Mouse (Mus musculus) stomach, embryonic 15.5 days (tissue): ENCODE measurements around the gene Tmprss11a. TPM values are rescaled to one million over a fixed set of nuclear protein-coding genes. Genes with fewer than 3 reads are reported as not detected.
A peak's percentile ranks its signal among the peaks of the same experiment; 100 is the strongest.

Source experiments
- ATAC-seq: fragments of 200-750 bp; cut with Nextera tagmentation; 2 replicates; pipeline ENCODE4 v1.8.0; 2017; ENCODE audit warnings: low read depth, moderate number of reproducible peaks, moderate TSS enrichment; ENCODE audit not compliant: insufficient read depth, low FRiP score
- H3K27ac ChIP-seq: fragments of 300-500 bp; sonication (generic); 2 replicates; pipeline ENCODE4 v1.5.1; 2015; ENCODE audit warnings: mild to moderate bottlenecking, inconsistent platforms
- H3K27me3 ChIP-seq: fragments of 300-500 bp; sonication (generic); replicated peaks from 2 replicates; pipeline ENCODE4 v1.6.1; 2015; ENCODE audit warnings: inconsistent platforms
- H3K36me3 ChIP-seq: fragments of 300-500 bp; sonication (generic); 2 replicates; pipeline ENCODE4 v1.6.1; 2015; ENCODE audit warnings: inconsistent platforms
- H3K4me1 ChIP-seq: fragments of 300-500 bp; sonication (generic); 2 replicates; pipeline ENCODE4 v1.6.1; 2015; ENCODE audit warnings: inconsistent platforms
- H3K4me2 ChIP-seq: fragments of 300-500 bp; sonication (generic); 2 replicates; pipeline ENCODE4 v1.6.1; 2015; ENCODE audit warnings: mild to moderate bottlenecking, inconsistent platforms
- H3K4me3 ChIP-seq: fragments of 300-500 bp; sonication (generic); replicated peaks from 2 replicates; pipeline ENCODE4 v1.5.1; 2015; ENCODE audit warnings: inconsistent platforms
- H3K9ac ChIP-seq: fragments of 300-500 bp; sonication (generic); 2 replicates; pipeline ENCODE4 v1.6.1; 2015; ENCODE audit warnings: inconsistent platforms
- H3K9me3 ChIP-seq: fragments of 300-500 bp; sonication (generic); 2 replicates; pipeline ENCODE4 v1.6.1; 2016; ENCODE audit warnings: inconsistent platforms
- WGBS: fragments of 180-500 bp; shearing (Covaris S2); methylation state at CpG from one replicate; pipeline ENCODE4 v1.1.7; 2015; 5-methylcytosine and 5-hydroxymethylcytosine counted together
- polyA plus RNA-seq: library from polyadenylated mRNA; unstranded; fragments of >200 nt; fragmentation: Nextera tagmentation; extraction: Ambion mirVana; gene quantifications from 2 replicates; pipeline ENCODE4 v1.2.1, GENCODE M21; 2015

Gene Tmprss11a
- 2.5 and 4.0 TPM in 2 replicates for polyA plus RNA-seq

GRCm38 (mm10) chr5:86468890-86469289 is at the start of gene Tmprss11a:
TSS of gene Tmprss11a (minus strand) at chr5:86468990.
- Histone ChIP-seq H3K4me3 (no peak within 1 kb of the TSS), H3K27ac (no peak within 1 kb of the TSS), H3K36me3 (no peaks in the 10 kb centered on the region), H3K4me1 (no peaks in the 10 kb centered on the region), H3K27me3 (no peaks in the 10 kb centered on the region), H3K4me2 (no peak within 1 kb of the TSS), H3K9me3 (no peaks in the 10 kb centered on the region), H3K9ac (no peak within 1 kb of the TSS)
- WGBS, result 63% methylated on average over 4 of the region's 4 CpGs
- no peak for ATAC-seq

GRCm38 (mm10) chr5:86518500-86518899 is 49.7 kb upstream of the Tmprss11a start, which contains the start of gene Tmprss11g:
TSS of gene Tmprss11g (minus strand) at chr5:86518600.
- H3K9me3 ChIP-seq, result no peaks in the 10 kb centered on the region
- WGBS, result 67% methylated on average over 9 of the region's 9 CpGs
- H3K9ac ChIP-seq, result no peak within 1 kb of the TSS

GRCm38 (mm10) chr5:86511538-86511937 is 42.7 kb upstream of the Tmprss11a start:
- Histone ChIP-seq H3K9me3 (no peaks in the 10 kb centered on the region), H3K4me3 (no peak overlapping the region), H3K9ac (no peak overlapping the region), H3K27ac (no peak overlapping the region), H3K4me1 (no peaks in the 10 kb centered on the region), H3K4me2 (no peak overlapping the region), H3K36me3 (no peaks in the 10 kb centered on the region), H3K27me3 (no peaks in the 10 kb centered on the region)
- WGBS, result 63% methylated on average over 5 of the region's 5 CpGs
- no peak for ATAC-seq

More at GRCm38 (mm10) chr5:86518500-86518899, 49.7 kb upstream of the Tmprss11a start, which contains the start of gene Tmprss11g:
- Histone ChIP-seq H3K27ac (no peak within 1 kb of the TSS), H3K4me1 (no peaks in the 10 kb centered on the region), H3K36me3 (no peaks in the 10 kb centered on the region), H3K27me3 (no peaks in the 10 kb centered on the region), H3K4me3 (no peak within 1 kb of the TSS), H3K4me2 (no peak within 1 kb of the TSS)
- no peak for ATAC-seq

GRCm38 (mm10) chr5:86493453-86493852 is 24.7 kb upstream of the Tmprss11a start:
- Histone ChIP-seq H3K4me1 (no peaks in the 10 kb centered on the region), H3K9ac (no peak overlapping the region), H3K27ac (no peak overlapping the region), H3K27me3 (no peaks in the 10 kb centered on the region), H3K4me2 (no peak overlapping the region), H3K4me3 (no peak overlapping the region), H3K36me3 (no peaks in the 10 kb centered on the region), H3K9me3 (no peaks in the 10 kb centered on the region)
- ATAC-seq, result no peak
- WGBS, result 78% methylated on average over 1 of the region's 1 CpGs

GRCm38 (mm10) chr5:86482562-86482961 is 13.8 kb upstream of the Tmprss11a start:
- no peaks in the 10 kb centered on the region for H3K9me3 ChIP-seq
- no peaks in the 10 kb centered on the region for H3K27me3 ChIP-seq
- no peak overlapping the region for H3K9ac ChIP-seq
- H3K36me3 ChIP-seq, result no peaks in the 10 kb centered on the region
- ATAC-seq, result no peak
- no peak overlapping the region for H3K4me3 ChIP-seq
- no peak overlapping the region for H3K27ac ChIP-seq
- H3K4me2 ChIP-seq, result no peak overlapping the region
- H3K4me1 ChIP-seq, result no peaks in the 10 kb centered on the region
- WGBS, result 59% methylated on average over 2 of the region's 2 CpGs

- no peak for ATAC-seq
- no peak overlapping the region for H3K4me3 ChIP-seq
- no peaks in the 10 kb centered on the region for H3K9me3 ChIP-seq
- no peak overlapping the region for H3K27ac ChIP-seq
- H3K4me1 ChIP-seq, result no peaks in the 10 kb centered on the region
- no peak overlapping the region for H3K9ac ChIP-seq
- WGBS, result 92% methylated on average over 1 of the region's 1 CpGs
- no peaks in the 10 kb centered on the region for H3K27me3 ChIP-seq
- H3K4me2 ChIP-seq, result no peak overlapping the region
- H3K36me3 ChIP-seq, result no peaks in the 10 kb centered on the region
Measured at GRCm38 (mm10) chr5:86482031-86482430, 13.2 kb upstream of the Tmprss11a start.

GRCm38 (mm10) chr5:86473859-86474258 is 5.1 kb upstream of the Tmprss11a start:
- 60% methylated on average over 9 of the region's 9 CpGs for WGBS
- Histone ChIP-seq H3K27ac (no peak overlapping the region), H3K4me2 (no peak overlapping the region), H3K27me3 (no peaks in the 10 kb centered on the region), H3K9me3 (no peaks in the 10 kb centered on the region), H3K36me3 (no peaks in the 10 kb centered on the region), H3K9ac (no peak overlapping the region), H3K4me3 (no peak overlapping the region), H3K4me1 (no peaks in the 10 kb centered on the region)
- no peak for ATAC-seq

GRCm38 (mm10) chr5:86439306-86439705 is 29.5 kb downstream of the Tmprss11a start:
- no peaks in the 10 kb centered on the region for H3K4me1 ChIP-seq
- H3K36me3 ChIP-seq, result no peaks in the 10 kb centered on the region
- H3K4me3 ChIP-seq, result no peak overlapping the region
- H3K27ac ChIP-seq, result no peak overlapping the region
- WGBS, result 61% methylated on average over 2 of the region's 2 CpGs
- H3K9me3 ChIP-seq, result no peaks in the 10 kb centered on the region
- H3K4me2 ChIP-seq, result no peak overlapping the region
- ATAC-seq, result no peak
- no peaks in the 10 kb centered on the region for H3K27me3 ChIP-seq
- no peak overlapping the region for H3K9ac ChIP-seq

GRCm38 (mm10) chr5:86438548-86438947 is 30.2 kb downstream of the Tmprss11a start:
- H3K9me3 ChIP-seq, result no peaks in the 10 kb centered on the region
- no peak overlapping the region for H3K27ac ChIP-seq
- no peak for ATAC-seq
- no peak overlapping the region for H3K4me3 ChIP-seq
- H3K36me3 ChIP-seq, result no peaks in the 10 kb centered on the region
- no peak overlapping the region for H3K4me2 ChIP-seq
- H3K4me1 ChIP-seq, result no peaks in the 10 kb centered on the region
- H3K9ac ChIP-seq, result no peak overlapping the region
- H3K27me3 ChIP-seq, result no peaks in the 10 kb centered on the region

GRCm38 (mm10) chr5:86432697-86433096 is 36.1 kb downstream of the Tmprss11a start:
- Histone ChIP-seq H3K36me3 (no peaks in the 10 kb centered on the region), H3K4me1 (no peaks in the 10 kb centered on the region), H3K4me2 (no peak overlapping the region), H3K27me3 (no peaks in the 10 kb centered on the region), H3K27ac (no peak overlapping the region), H3K9ac (no peak overlapping the region), H3K9me3 (no peaks in the 10 kb centered on the region), H3K4me3 (no peak overlapping the region)
- 0 out of 2 replicates have a peak, but pooled peaks have one; percentile 47 for ATAC-seq
- under 1% methylated on average over 2 of the region's 2 CpGs for WGBS

GRCm38 (mm10) chr5:86431096-86431495 is 37.7 kb downstream of the Tmprss11a start:
- no peaks in the 10 kb centered on the region for H3K4me1 ChIP-seq
- WGBS, result 67% methylated on average over 5 of the region's 5 CpGs
- H3K9me3 ChIP-seq, result no peaks in the 10 kb centered on the region

GRCm38 (mm10) chr5:86421323-86422028 is 47.3 kb downstream of the Tmprss11a start:
- Histone ChIP-seq H3K27ac (no peak overlapping the region), H3K4me1 (no peaks in the 10 kb centered on the region), H3K4me3 (no peak overlapping the region), H3K9me3 (no peaks in the 10 kb centered on the region), H3K27me3 (no peaks in the 10 kb centered on the region), H3K36me3 (no peaks in the 10 kb centered on the region), H3K4me2 (no peak overlapping the region), H3K9ac (no peak overlapping the region)
- no peak for ATAC-seq
- 58% methylated on average over 3 of the region's 3 CpGs for WGBS

More at GRCm38 (mm10) chr5:86431096-86431495, 37.7 kb downstream of the Tmprss11a start:
- Histone ChIP-seq H3K27ac (no peak overlapping the region), H3K4me3 (no peak overlapping the region), H3K27me3 (no peaks in the 10 kb centered on the region), H3K9ac (no peak overlapping the region), H3K4me2 (no peak overlapping the region), H3K36me3 (no peaks in the 10 kb centered on the region)
- ATAC-seq, result no peak
